Mouse (Mus musculus) monocyte, adult 2 months (primary cell): Measurements from ENCODE around the gene Birc5.
"Not testable (repeated sequence)": the region's sequence is repeated elsewhere in the genome, so short reads cannot be mapped to it uniquely, and the experiment has no call there.

Experiments
- DNase-seq, 2 experiments: peaks; one replicate each; pipeline ENCODE4 v3.0.0; 2022; ENCODE audit warnings: low spot score in 2 of 2, low read depth in 1 of 2

Gene Birc5

GRCm38 (mm10) chr11:117826164-117826563 lies 22.9 kb upstream of the Birc5 start:
- DNase-seq: no peak

- DNase-seq: no peak
Measured at GRCm38 (mm10) chr11:117826916-117827315, 22.1 kb upstream of the Birc5 start.

GRCm38 (mm10) chr11:117827386-117827785 lies 21.7 kb upstream of the Birc5 start:
- DNase-seq: no peak

- DNase-seq: peak in 1 of 2 experiments; percentile 38
Measured at GRCm38 (mm10) chr11:117828149-117828887, 20.7 kb upstream of the Birc5 start.

GRCm38 (mm10) chr11:117828888-117829604 lies 20.0 kb upstream of the Birc5 start:
- DNase-seq: peak in 1 of 2 experiments; percentile 49

- no peak for DNase-seq
Measured at GRCm38 (mm10) chr11:117829671-117830215, 19.3 kb upstream of the Birc5 start.

GRCm38 (mm10) chr11:117830401-117830800 lies 18.6 kb upstream of the Birc5 start:
- DNase-seq: peak in 1 of 2 experiments; percentile 48

GRCm38 (mm10) chr11:117832086-117832969 lies 16.7 kb upstream of the Birc5 start:
- peak; percentile 73 to 82 for DNase-seq

GRCm38 (mm10) chr11:117833509-117833908 lies 15.5 kb upstream of the Birc5 start:
- DNase-seq: not testable (repeated sequence)

GRCm38 (mm10) chr11:117834086-117834485 lies 15.0 kb upstream of the Birc5 start:
- DNase-seq: no peak

GRCm38 (mm10) chr11:117836306-117836705 lies 12.7 kb upstream of the Birc5 start:
- DNase-seq: no peak

GRCm38 (mm10) chr11:117838572-117838971 lies 10.5 kb upstream of the Birc5 start:
- DNase-seq: no peak

GRCm38 (mm10) chr11:117839021-117839420 lies 10.0 kb upstream of the Birc5 start:
- DNase-seq: no peak

GRCm38 (mm10) chr11:117840910-117841309 lies 8.1 kb upstream of the Birc5 start:
- DNase-seq: no peak

GRCm38 (mm10) chr11:117843434-117843833 lies 5.6 kb upstream of the Birc5 start:
- DNase-seq: no peak

GRCm38 (mm10) chr11:117844997-117845396 lies 4.1 kb upstream of the Birc5 start:
- no peak for DNase-seq

GRCm38 (mm10) chr11:117845651-117846050 lies 3.4 kb upstream of the Birc5 start:
- no peak for DNase-seq

GRCm38 (mm10) chr11:117846640-117847039 lies 2.4 kb upstream of the Birc5 start:
- no peak for DNase-seq

GRCm38 (mm10) chr11:117847593-117848215 lies 1.3 kb upstream of the Birc5 start:
- no peak for DNase-seq

GRCm38 (mm10) chr11:117848271-117848984 lies 623 bp upstream of the Birc5 start:
- DNase-seq: no peak
